Mouse (Mus musculus): ENCODE data around the gene Tmem217. TPM values are rescaled to one million over a fixed set of nuclear protein-coding genes. Genes with fewer than 3 reads are reported as not detected.

Gene Tmem217
- total and polyA plus RNA-seq, 3 experiments: 2.5 to 4.5 TPM; not detected in 1

DNA sequence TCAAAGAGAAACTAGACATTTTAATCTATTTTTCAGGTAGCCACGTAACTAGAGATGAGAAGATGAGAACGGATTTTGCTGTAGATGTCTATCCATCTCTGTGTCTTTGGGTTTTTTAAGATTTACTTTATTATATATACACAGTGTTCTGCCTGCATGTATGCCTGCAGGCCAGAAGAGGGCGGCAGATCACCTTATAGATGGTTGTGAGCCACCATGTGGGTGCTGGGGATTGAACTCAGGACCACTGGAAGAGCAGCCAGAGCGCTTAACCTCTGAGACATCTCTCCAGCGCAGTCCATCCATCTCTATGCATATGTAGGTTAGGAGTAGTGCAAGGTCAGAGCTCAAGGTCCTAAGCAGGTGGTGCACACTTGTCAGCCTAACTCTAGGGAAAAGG lies 48.5 kb downstream of the Tmem217 start:
- H3K27ac ChIP-seq (ENCODE audit: control insufficient read depth, low read depth, low read length): peak overlapping the region; percentile 100
- H3K9ac ChIP-seq (ENCODE audit: control insufficient read depth, low read depth, low read length, poor library complexity, severe bottlenecking): peak overlapping the region; percentile 90
- DNase-seq (ENCODE audit: low read depth, low spot score): peak; percentile 79
- H3K4me3 ChIP-seq (ENCODE audit: control insufficient read depth in 1 of 2, insufficient read depth in 1 of 2, low read depth in 2 of 2, low read length in 2 of 2): peak overlapping the region in 1 of 2 experiments; percentile 53; a peak in 2 of 4 replicates
- H3K36me3 ChIP-seq (ENCODE audit: control insufficient read depth in 1 of 2, insufficient read depth in 2 of 2, low read length in 2 of 2): peaks cover 0 to 33% of the 10 kb centered on the region in 2 experiments; a peak in 2 of 4 replicates
- H3K27me3 ChIP-seq (ENCODE audit: control insufficient read depth in 1 of 2, insufficient read depth in 2 of 2, low read length in 2 of 2): no peaks in the 10 kb centered on the region
- H3K4me1 ChIP-seq (ENCODE audit: control insufficient read depth in 1 of 2, insufficient read depth in 2 of 2, low read length in 2 of 2): peaks cover 3 to 37% of the 10 kb centered on the region in 2 experiments; a peak in 3 of 4 replicates
- H3K79me2 ChIP-seq (ENCODE audit: control insufficient read depth, insufficient read depth, low read length, poor library complexity): no peaks in the 10 kb centered on the region; the same call in 1 of the 2 replicates
- TF ChIP-seq CTCF (IDR thresholded peaks at IDR 0.05 in 2 of 3, conservative IDR thresholded peaks at IDR 0.05 in 1 of 3; ENCODE audit: control insufficient read depth in 1 of 3, insufficient read depth in 1 of 3, low read depth in 2 of 3, low read length in 3 of 3, poor library complexity in 1 of 3, severe bottlenecking in 1 of 3): peak; percentile 42 to 58 (median 52)
- TF ChIP-seq ZC3H11A (IDR thresholded peaks at IDR 0.05; ENCODE audit: low read depth, low read length): 0 out of 2 replicates have a peak, but pooled peaks have one; percentile 2
- TF ChIP-seq HCFC1 (IDR thresholded peaks at IDR 0.05; ENCODE audit: low read depth, low read length): 0 out of 2 replicates have a peak, but pooled peaks have one; percentile 3
- no peak for TF ChIP-seq POLR2AphosphoS2 (IDR thresholded peaks at IDR 0.05; ENCODE audit: low read length)
- TF ChIP-seq MYC (IDR thresholded peaks at IDR 0.05; ENCODE audit: low read depth, low read length): no peak
- peak; percentile 21; the same call in 1 of the 2 replicates for TF ChIP-seq RAD21 (IDR thresholded peaks at IDR 0.05; ENCODE audit: low read depth, low read length)
- no peak for TF ChIP-seq USF1 (IDR thresholded peaks at IDR 0.05; ENCODE audit: low read depth, low read length)
- peak; percentile 40; the same call in 1 of the 2 replicates for TF ChIP-seq SMC3 (IDR thresholded peaks at IDR 0.05; ENCODE audit: low read depth, low read length)
- H3K9me3 ChIP-seq (replicated peaks; ENCODE audit: insufficient read depth, low read length): no peaks in the 10 kb centered on the region

DNA sequence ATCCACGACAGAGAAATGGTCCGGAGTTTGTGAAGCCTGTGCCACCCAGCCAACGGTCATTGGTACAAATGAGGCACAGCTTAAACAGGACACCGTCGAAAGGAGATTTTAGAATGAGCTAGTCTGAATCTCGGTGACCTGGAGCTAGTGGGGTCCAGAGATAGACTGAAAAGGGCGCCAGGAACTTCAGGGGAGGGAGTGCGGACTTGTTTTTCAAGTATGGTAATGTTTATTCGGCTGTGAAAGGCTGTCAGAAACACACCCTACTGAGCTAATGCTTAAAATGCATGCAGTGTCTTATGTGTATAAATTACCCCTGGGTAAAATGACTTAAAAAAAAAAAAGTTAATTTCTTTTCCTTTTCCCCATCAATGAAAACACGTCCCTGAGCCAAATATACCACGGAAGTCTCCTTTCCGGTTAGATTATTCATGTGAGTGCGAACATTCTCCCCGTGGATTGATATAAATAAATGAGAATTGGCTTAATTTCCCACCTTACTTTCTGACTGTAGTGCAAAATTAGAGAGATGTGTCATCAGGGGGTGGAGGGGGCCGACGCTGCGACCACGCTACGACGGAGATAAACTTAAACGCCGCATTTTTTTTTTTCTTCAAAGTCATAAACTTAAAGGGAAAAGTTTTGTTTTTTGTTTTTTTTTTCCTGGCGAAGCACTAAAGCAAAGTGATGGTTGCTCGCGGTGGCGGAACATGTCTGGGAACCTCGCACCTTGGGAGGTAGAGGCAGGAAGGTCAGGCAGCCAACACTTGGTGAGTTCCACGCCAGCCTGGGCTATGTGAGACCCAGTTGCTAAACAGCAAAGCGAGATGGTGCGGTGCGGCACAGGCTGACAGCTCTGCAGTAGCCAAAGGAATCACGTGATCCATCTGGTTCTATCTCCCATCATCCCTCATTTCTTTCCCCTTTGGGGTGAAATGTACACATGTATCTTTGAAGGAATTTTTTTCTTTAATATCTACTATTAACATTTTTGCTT lies 49.2 kb downstream of the Tmem217 start:
- H3K27ac ChIP-seq (ENCODE audit: control insufficient read depth, low read depth, low read length): peak overlapping the region; percentile 100
- peaks cover 4 to 40% of the 10 kb centered on the region in 2 experiments; a peak in 3 of 4 replicates for H3K4me1 ChIP-seq (ENCODE audit: control insufficient read depth in 1 of 2, insufficient read depth in 2 of 2, low read length in 2 of 2)
- H3K4me3 ChIP-seq (ENCODE audit: control insufficient read depth in 1 of 2, insufficient read depth in 1 of 2, low read depth in 2 of 2, low read length in 2 of 2): peak overlapping the region; percentile 53 to 56
- peak; percentile 86 for DNase-seq (ENCODE audit: low read depth, low spot score)
- H3K79me2 ChIP-seq (ENCODE audit: control insufficient read depth, insufficient read depth, low read length, poor library complexity): no peaks in the 10 kb centered on the region; the same call in 1 of the 2 replicates
- H3K27me3 ChIP-seq (ENCODE audit: control insufficient read depth in 1 of 2, insufficient read depth in 2 of 2, low read length in 2 of 2): no peaks in the 10 kb centered on the region
- H3K9me3 ChIP-seq (replicated peaks; ENCODE audit: insufficient read depth, low read length): no peaks in the 10 kb centered on the region
- H3K9ac ChIP-seq (ENCODE audit: control insufficient read depth, low read depth, low read length, poor library complexity, severe bottlenecking): peak overlapping the region; percentile 90
- peaks cover 0 to 37% of the 10 kb centered on the region in 2 experiments; a peak in 2 of 4 replicates for H3K36me3 ChIP-seq (ENCODE audit: control insufficient read depth in 1 of 2, insufficient read depth in 2 of 2, low read length in 2 of 2)
- TF ChIP-seq BHLHE40 (IDR thresholded peaks at IDR 0.05; ENCODE audit: borderline replicate concordance, low read depth, low read length) (peak; percentile 81; the same call in 1 of the 2 replicates), CTCF (IDR thresholded peaks at IDR 0.05 in 2 of 3, conservative IDR thresholded peaks at IDR 0.05 in 1 of 3; ENCODE audit: control insufficient read depth in 1 of 3, insufficient read depth in 1 of 3, low read depth in 2 of 3, low read length in 3 of 3, poor library complexity in 1 of 3, severe bottlenecking in 1 of 3) (no peak), ZNF384 (IDR thresholded peaks at IDR 0.05; ENCODE audit: low read depth, low read length) (peak; percentile 84), MYC (IDR thresholded peaks at IDR 0.05; ENCODE audit: low read depth, low read length) (peak; percentile 44; the same call in 1 of the 2 replicates), CHD2 (IDR thresholded peaks at IDR 0.05; ENCODE audit: low read length) (no peak), RCOR1 (IDR thresholded peaks at IDR 0.05; ENCODE audit: low read depth, low read length) (peak; percentile 47; the same call in 1 of the 2 replicates), UBTF (IDR thresholded peaks at IDR 0.05; ENCODE audit: borderline replicate concordance, insufficient read depth, low read depth, low read length) (0 out of 2 replicates have a peak, but pooled peaks have one; percentile 22), NRF1 (IDR thresholded peaks at IDR 0.05; ENCODE audit: insufficient read depth, low read depth, low read length, poor library complexity, severe bottlenecking) (no peak), JUND (IDR thresholded peaks at IDR 0.05; ENCODE audit: low read depth, low read length) (0 out of 2 replicates have a peak, but pooled peaks have one; percentile 8), E2F4 (IDR thresholded peaks at IDR 0.05; ENCODE audit: borderline replicate concordance, low read depth, low read length) (peak; percentile 57; the same call in 1 of the 2 replicates), EP300 (IDR thresholded peaks at IDR 0.05; ENCODE audit: low read depth in 1 of 2, low read length in 2 of 2) (peak; percentile 28 to 62; a peak in 3 of 4 replicates), ZMIZ1 (IDR thresholded peaks at IDR 0.05; ENCODE audit: low read depth, low read length) (0 out of 2 replicates have a peak, but pooled peaks have one; percentile 36), USF1 (IDR thresholded peaks at IDR 0.05; ENCODE audit: low read depth, low read length) (peak; percentile 95), GABPA (IDR thresholded peaks at IDR 0.05; ENCODE audit: low read depth, low read length) (no peak), MAZ (IDR thresholded peaks at IDR 0.05; ENCODE audit: low read depth, low read length) (no peak), USF2 (IDR thresholded peaks at IDR 0.05; ENCODE audit: borderline replicate concordance in 1 of 2, insufficient read depth in 1 of 2, low read depth in 1 of 2, low read length in 2 of 2) (peak; percentile 61 to 75), MYB (IDR thresholded peaks at IDR 0.05; ENCODE audit: low read depth, low read length) (no peak), RAD21 (IDR thresholded peaks at IDR 0.05; ENCODE audit: low read depth, low read length) (no peak), KAT2A (conservative IDR thresholded peaks at IDR 0.05; ENCODE audit: low read depth, low read length) (no peak), POLR2AphosphoS2 (IDR thresholded peaks at IDR 0.05; ENCODE audit: low read length) (0 out of 2 replicates have a peak, but pooled peaks have one; percentile 28), GATA1 (IDR thresholded peaks at IDR 0.05; ENCODE audit: low read depth, low read length) (peak; percentile 4), NELFE (IDR thresholded peaks at IDR 0.05; ENCODE audit: low read depth, low read length) (peak; percentile 38; the same call in 1 of the 2 replicates)
